Mouse (Mus musculus) MEL (cell line): ENCODE measurements around the gene Pak2. TPM values are rescaled to one million over a fixed set of nuclear protein-coding genes. Genes with fewer than 3 reads are reported as not detected.

Experiments
- DNase-seq: peaks from one replicate; pipeline ENCODE4 v3.0.0; 2011; ENCODE audit warnings: low read depth, low spot score
- H3K27ac ChIP-seq: 2 replicates; pipeline ENCODE4 v1.5.1; 2012; ENCODE audit warnings: low read depth, mild to moderate bottlenecking, control low read depth, low read length, moderate library complexity; ENCODE audit not compliant: control insufficient read depth
- H3K27me3 ChIP-seq, 2 experiments: fragments of 150-350 bp in 1 of 2; sonication (generic) in 1 of 2; 2 replicates each; pipeline ENCODE4 v1.6.1; 2012; ENCODE audit warnings: low read length in 2 of 2, mild to moderate bottlenecking in 2 of 2, improper control_type of control experiment in 1 of 2, moderate library complexity in 1 of 2; ENCODE audit not compliant: insufficient read depth in 2 of 2, control insufficient read depth in 1 of 2
- H3K36me3 ChIP-seq, 2 experiments: 2 replicates each; pipeline ENCODE4 v1.6.1; 2012 to 2014; ENCODE audit warnings: low read length in 2 of 2, improper control_type of control experiment in 1 of 2, inconsistent platforms in 1 of 2, mild to moderate bottlenecking in 1 of 2; ENCODE audit not compliant: insufficient read depth in 2 of 2, control insufficient read depth in 1 of 2
- H3K4me1 ChIP-seq, 2 experiments: fragments of 150-350 bp in 1 of 2; sonication (generic) in 1 of 2; 2 replicates each; pipeline ENCODE4 v1.6.1; 2012; ENCODE audit warnings: low read length in 2 of 2, improper control_type of control experiment in 1 of 2, mild to moderate bottlenecking in 1 of 2; ENCODE audit not compliant: insufficient read depth in 2 of 2, control insufficient read depth in 1 of 2
- H3K4me3 ChIP-seq, 2 experiments: fragments of 150-350 bp in 1 of 2; sonication (generic) in 1 of 2; 2 replicates each; pipeline ENCODE4 v1.5.1; 2012; ENCODE audit warnings: low read depth in 2 of 2, low read length in 2 of 2, mild to moderate bottlenecking in 2 of 2, moderate library complexity in 2 of 2, control low read depth in 1 of 2, improper control_type of control experiment in 1 of 2; ENCODE audit not compliant: control insufficient read depth in 1 of 2, insufficient read depth in 1 of 2
- H3K79me2 ChIP-seq: 2 replicates; pipeline ENCODE4 v1.6.1; 2012; ENCODE audit warnings: mild to moderate bottlenecking, low read length, moderate library complexity; ENCODE audit not compliant: control insufficient read depth, poor library complexity, insufficient read depth
- H3K9ac ChIP-seq: 2 replicates; pipeline ENCODE4 v1.6.1; 2012; ENCODE audit warnings: low read depth, mild to moderate bottlenecking, control low read depth, low read length, moderate library complexity; ENCODE audit not compliant: control insufficient read depth, poor library complexity, severe bottlenecking
- H3K9me3 ChIP-seq: fragments of 150-350 bp; sonication (generic); replicated peaks from 2 replicates; pipeline ENCODE4 v1.6.1; 2012; ENCODE audit warnings: mild to moderate bottlenecking, low read length, improper control_type of control experiment, moderate library complexity; ENCODE audit not compliant: insufficient read depth
- BHLHE40 ChIP-seq: IDR thresholded peaks from 2 replicates; pipeline ENCODE4 v1.6.1; 2012; ENCODE audit warnings: low read depth, mild to moderate bottlenecking, inconsistent platforms, low read length, improper control_type of control experiment, borderline replicate concordance
- CHD1 ChIP-seq: IDR thresholded peaks from 2 replicates; pipeline ENCODE4 v1.6.1; 2012; ENCODE audit warnings: low read depth, mild to moderate bottlenecking, inconsistent platforms, low read length, improper control_type of control experiment
- CHD2 ChIP-seq: IDR thresholded peaks from 2 replicates; pipeline ENCODE4 v1.6.1; 2011; ENCODE audit warnings: low read length, improper control_type of control experiment
- CTCF ChIP-seq, 3 experiments: IDR thresholded peaks in 2 of 3; conservative IDR thresholded peaks in 1 of 3; 2 replicates each; pipeline ENCODE4 v1.5.1; 2011 to 2012; ENCODE audit warnings: low read length in 3 of 3, low read depth in 2 of 3, mild to moderate bottlenecking in 2 of 3, improper control_type of control experiment in 1 of 3, inconsistent platforms in 1 of 3, mixed read lengths in 1 of 3, moderate library complexity in 1 of 3; ENCODE audit not compliant: control insufficient read depth in 1 of 3, insufficient read depth in 1 of 3, poor library complexity in 1 of 3, severe bottlenecking in 1 of 3
- E2F4 ChIP-seq: IDR thresholded peaks from 2 replicates; pipeline ENCODE4 v1.6.1; 2011; ENCODE audit warnings: low read depth, low read length, improper control_type of control experiment, borderline replicate concordance
- ELF1 ChIP-seq: IDR thresholded peaks from 2 replicates; pipeline ENCODE4 v1.6.1; 2014; ENCODE audit warnings: low read depth, mild to moderate bottlenecking, inconsistent platforms, low read length, improper control_type of control experiment, moderate library complexity
- EP300 ChIP-seq, 2 experiments: IDR thresholded peaks; 2 replicates each; pipeline ENCODE4 v1.6.1; 2011; ENCODE audit warnings: improper control_type of control experiment in 2 of 2, low read length in 2 of 2, low read depth in 1 of 2, mild to moderate bottlenecking in 1 of 2
- ETS1 ChIP-seq: IDR thresholded peaks from 2 replicates; pipeline ENCODE4 v1.6.1; 2012; ENCODE audit warnings: low read depth, mild to moderate bottlenecking, inconsistent platforms, low read length, improper control_type of control experiment, moderate library complexity
- GABPA ChIP-seq: IDR thresholded peaks from 2 replicates; pipeline ENCODE4 v1.6.1; 2012; ENCODE audit warnings: low read depth, mild to moderate bottlenecking, inconsistent platforms, low read length, improper control_type of control experiment, moderate library complexity
- GATA1 ChIP-seq: IDR thresholded peaks from 2 replicates; pipeline ENCODE4 v1.6.1; 2011; ENCODE audit warnings: low read depth, low read length, improper control_type of control experiment
- HCFC1 ChIP-seq: IDR thresholded peaks from 2 replicates; pipeline ENCODE4 v1.6.1; 2012; ENCODE audit warnings: low read depth, mild to moderate bottlenecking, inconsistent platforms, low read length, improper control_type of control experiment, moderate library complexity
- JUND ChIP-seq: IDR thresholded peaks from 2 replicates; pipeline ENCODE4 v1.6.1; 2011; ENCODE audit warnings: low read depth, mild to moderate bottlenecking, improper control_type of control experiment, low read length
- KAT2A ChIP-seq: conservative IDR thresholded peaks from 2 replicates; pipeline ENCODE4 v1.6.1; 2012; ENCODE audit warnings: low read depth, low read length, improper control_type of control experiment, inconsistent platforms
- MAFK ChIP-seq: IDR thresholded peaks from 2 replicates; pipeline ENCODE4 v1.6.1; 2011; ENCODE audit warnings: low read depth, mild to moderate bottlenecking, low read length, improper control_type of control experiment, borderline replicate concordance
- MAX ChIP-seq: IDR thresholded peaks from 2 replicates; pipeline ENCODE4 v1.6.1; 2011; ENCODE audit warnings: low read length, improper control_type of control experiment
- MAZ ChIP-seq: IDR thresholded peaks from 2 replicates; pipeline ENCODE4 v1.6.1; 2012; ENCODE audit warnings: low read depth, mild to moderate bottlenecking, inconsistent platforms, low read length, improper control_type of control experiment
- MEF2A ChIP-seq: IDR thresholded peaks from 2 replicates; pipeline ENCODE4 v1.6.1; 2014; ENCODE audit warnings: low read depth, mild to moderate bottlenecking, inconsistent platforms, low read length, improper control_type of control experiment; ENCODE audit not compliant: poor library complexity, insufficient replicate concordance, severe bottlenecking; ENCODE audit errors: extremely low read depth
- MXI1 ChIP-seq: IDR thresholded peaks from 2 replicates; pipeline ENCODE4 v1.6.1; 2011; ENCODE audit warnings: mild to moderate bottlenecking, low read depth, low read length, improper control_type of control experiment
- MYB ChIP-seq: IDR thresholded peaks from 2 replicates; pipeline ENCODE4 v1.6.1; 2011; ENCODE audit warnings: mild to moderate bottlenecking, low read depth, low read length, improper control_type of control experiment
- MYC ChIP-seq: IDR thresholded peaks from 2 replicates; pipeline ENCODE4 v1.6.1; 2011; ENCODE audit warnings: low read depth, mild to moderate bottlenecking, low read length, improper control_type of control experiment, moderate library complexity
- NELFE ChIP-seq: IDR thresholded peaks from 2 replicates; pipeline ENCODE4 v1.6.1; 2011; ENCODE audit warnings: low read depth, low read length, improper control_type of control experiment
- NRF1 ChIP-seq: IDR thresholded peaks from 2 replicates; pipeline ENCODE4 v1.6.1; 2014; ENCODE audit warnings: low read depth, mild to moderate bottlenecking, inconsistent platforms, low read length, improper control_type of control experiment, moderate library complexity; ENCODE audit not compliant: poor library complexity, insufficient read depth, severe bottlenecking
- POLR2A ChIP-seq, 2 experiments: IDR thresholded peaks; 2 replicates each; pipeline ENCODE4 v1.6.1; 2011 to 2012; ENCODE audit warnings: low read length in 2 of 2, mild to moderate bottlenecking in 2 of 2, control low read depth in 1 of 2, improper control_type of control experiment in 1 of 2, low read depth in 1 of 2, moderate library complexity in 1 of 2; ENCODE audit not compliant: control insufficient read depth in 1 of 2, insufficient read depth in 1 of 2, poor library complexity in 1 of 2
- POLR2AphosphoS5 ChIP-seq: IDR thresholded peaks from 2 replicates; pipeline ENCODE4 v1.6.1; 2012; ENCODE audit warnings: low read depth, borderline replicate concordance, mild to moderate bottlenecking, inconsistent platforms, low read length, moderate library complexity, mixed read lengths
- RAD21 ChIP-seq: IDR thresholded peaks from 2 replicates; pipeline ENCODE4 v1.6.1; 2011; ENCODE audit warnings: mild to moderate bottlenecking, low read depth, low read length, improper control_type of control experiment
- RCOR1 ChIP-seq: IDR thresholded peaks from 2 replicates; pipeline ENCODE4 v1.6.1; 2012; ENCODE audit warnings: low read depth, mild to moderate bottlenecking, inconsistent platforms, low read length, improper control_type of control experiment
- SMC3 ChIP-seq: IDR thresholded peaks from 2 replicates; pipeline ENCODE4 v1.6.1; 2011; ENCODE audit warnings: low read depth, low read length, improper control_type of control experiment
- TAL1 ChIP-seq: IDR thresholded peaks from 2 replicates; pipeline ENCODE4 v1.6.1; 2012; ENCODE audit warnings: mild to moderate bottlenecking, inconsistent platforms, low read length, moderate library complexity, mixed read lengths
- TBP ChIP-seq: IDR thresholded peaks from 2 replicates; pipeline ENCODE4 v1.8.0; 2011; ENCODE audit warnings: low read depth, low read length, improper control_type of control experiment
- TCF12 ChIP-seq: IDR thresholded peaks from 2 replicates; pipeline ENCODE4 v1.6.1; 2014; ENCODE audit warnings: low read depth, mild to moderate bottlenecking, inconsistent platforms, low read length, improper control_type of control experiment, moderate library complexity
- UBTF ChIP-seq: IDR thresholded peaks from 2 replicates; pipeline ENCODE4 v1.6.1; 2012; ENCODE audit warnings: low read depth, mild to moderate bottlenecking, inconsistent platforms, low read length, improper control_type of control experiment, moderate library complexity, borderline replicate concordance; ENCODE audit not compliant: insufficient read depth
- USF2 ChIP-seq, 2 experiments: IDR thresholded peaks; 2 replicates each; pipeline ENCODE4 v1.6.1; 2011 to 2012; ENCODE audit warnings: improper control_type of control experiment in 2 of 2, low read length in 2 of 2, borderline replicate concordance in 1 of 2, inconsistent platforms in 1 of 2, low read depth in 1 of 2, mild to moderate bottlenecking in 1 of 2; ENCODE audit not compliant: insufficient read depth in 1 of 2
- ZKSCAN1 ChIP-seq: IDR thresholded peaks from 2 replicates; pipeline ENCODE4 v1.6.1; 2012; ENCODE audit warnings: low read depth, mild to moderate bottlenecking, inconsistent platforms, low read length, improper control_type of control experiment, moderate library complexity
- ZMIZ1 ChIP-seq: IDR thresholded peaks from 2 replicates; pipeline ENCODE4 v1.6.1; 2012; ENCODE audit warnings: low read depth, mild to moderate bottlenecking, inconsistent platforms, low read length, improper control_type of control experiment, moderate library complexity
- polyA plus RNA-seq, 2 experiments: library from polyadenylated mRNA; stranded (reverse) in 1 of 2; unstranded in 1 of 2; fragments of >175 nt in 1 of 2; fragments of >200 nt in 1 of 2; gene quantifications; 2 replicates each; pipeline versions ENCODE4 v1.2.1 to v1.2.4; 2012; ENCODE audit warnings: low replicate concordance in 2 of 2, low read depth in 1 of 2; ENCODE audit not compliant: insufficient read length in 2 of 2, insufficient read depth in 1 of 2, missing spikeins in 1 of 2
- total RNA-seq: library from RNA; depleted of rRNA; stranded (reverse); fragments of 300-350 nt; gene quantifications from 2 replicates; pipeline ENCODE4 v1.2.3, GENCODE M21; 2012

Gene Pak2
- total and polyA plus RNA-seq, 3 experiments = 23.0 to 67.2 (median 34.1) TPM

DNA sequence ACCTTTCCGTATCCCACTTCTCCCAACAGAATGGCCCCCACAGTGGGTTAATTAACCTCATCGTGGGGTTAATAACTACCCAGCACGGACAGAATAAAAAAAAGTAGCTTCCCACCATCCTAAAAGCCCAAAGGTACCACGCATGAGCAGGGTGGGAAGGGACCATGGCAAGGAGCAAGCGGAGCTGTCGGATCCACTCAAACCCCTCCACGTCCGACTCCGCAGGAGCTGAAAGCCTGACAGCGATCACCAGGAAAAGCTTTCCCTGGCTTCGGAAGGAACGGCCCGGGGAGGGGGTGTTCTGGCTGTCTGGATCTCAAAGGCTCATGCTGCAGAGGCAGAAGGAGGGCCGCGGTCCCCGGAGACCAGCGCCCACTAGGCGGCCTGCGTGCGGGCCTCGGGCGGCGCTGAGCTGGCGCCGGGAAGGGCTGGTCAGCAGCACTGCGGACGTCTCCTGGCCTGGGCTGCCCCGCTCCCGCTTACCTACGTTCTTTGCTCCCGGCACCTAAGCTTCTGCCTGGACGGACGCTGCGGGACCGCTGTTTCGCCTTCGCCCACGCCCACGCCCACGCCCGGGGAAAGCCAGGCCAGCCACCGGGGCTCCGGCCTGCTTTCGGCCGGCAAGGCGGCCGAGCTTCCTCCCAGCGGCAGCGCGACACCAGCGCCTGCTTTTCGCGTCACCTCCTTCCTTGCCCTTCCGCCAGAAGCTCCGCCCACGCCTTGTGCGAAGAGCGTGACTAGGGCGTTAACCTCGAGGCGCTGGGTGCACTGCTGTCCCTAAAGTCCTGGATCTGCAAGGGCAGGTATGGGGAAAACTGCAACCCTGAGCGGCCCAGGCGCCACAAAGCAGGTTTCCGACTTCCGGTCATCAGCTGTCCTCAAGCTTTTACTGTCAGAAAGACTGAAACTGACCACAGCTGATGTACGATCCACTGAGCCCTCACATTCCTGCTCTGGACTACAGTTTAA lies 76.3 kb downstream of the Pak2 start, which contains the start of gene Senp5:
Gene Senp5, minus strand, starts transcription at position 779 of the 969 bp plus-strand sequence.
- H3K4me1 ChIP-seq = peaks cover 0 to 3% of the 10 kb centered on the region in 2 experiments; a peak in 1 of 4 replicates
- no peaks in the 10 kb centered on the region for H3K9me3 ChIP-seq
- H3K36me3 ChIP-seq = peaks cover 0 to 4% of the 10 kb centered on the region in 2 experiments; a peak in 3 of 4 replicates
- H3K27me3 ChIP-seq = no peaks in the 10 kb centered on the region
- peak; percentile 96 for DNase-seq
- H3K27ac ChIP-seq = peak within 1 kb of the TSS; percentile 71
- peak within 1 kb of the TSS; percentile 80 to 91 for H3K4me3 ChIP-seq
- peak within 1 kb of the TSS; percentile 89 for H3K9ac ChIP-seq
- peaks cover 38% of the 10 kb centered on the region for H3K79me2 ChIP-seq
- no peak for TF ChIP-seq ZKSCAN1
- TF ChIP-seq GATA1 = no peak
- no peak for TF ChIP-seq TAL1
- TF ChIP-seq HCFC1 = peak; percentile 95
- no peak for TF ChIP-seq MYB
- peak; percentile 92 for TF ChIP-seq NELFE
- no peak for TF ChIP-seq CHD2
- TF ChIP-seq BHLHE40 = peak; percentile 82
- peak; percentile 92 to 96 for TF ChIP-seq POLR2A (IDR thresholded peaks at IDR 0.05; ENCODE audit: control insufficient read depth in 1 of 2, insufficient read depth in 1 of 2, low read depth in 1 of 2, low read length in 2 of 2, poor library complexity in 1 of 2)
- TF ChIP-seq RAD21 = no peak
- TF ChIP-seq TBP = 0 out of 2 replicates have a peak, but pooled peaks have one; percentile 63
- no peak for TF ChIP-seq SMC3
- TF ChIP-seq MAX = peak; percentile 96
- no peak for TF ChIP-seq RCOR1
- TF ChIP-seq UBTF = no peak
- peak; percentile 35 for TF ChIP-seq ETS1
- peak; percentile 72 for TF ChIP-seq KAT2A
- TF ChIP-seq MEF2A = 0 out of 2 replicates have a peak, but pooled peaks have one; percentile 51
- TF ChIP-seq MXI1 = peak; percentile 97
- peak; percentile 91 for TF ChIP-seq ZMIZ1
- TF ChIP-seq ELF1 = peak; percentile 85
- no peak for TF ChIP-seq NRF1
- no peak for TF ChIP-seq JUND
- no peak for TF ChIP-seq E2F4
- TF ChIP-seq TCF12 = peak; percentile 69; the same call in 1 of the 2 replicates
- TF ChIP-seq CTCF (IDR thresholded peaks at IDR 0.05 in 2 of 3, conservative IDR thresholded peaks at IDR 0.05 in 1 of 3; ENCODE audit: control insufficient read depth in 1 of 3, insufficient read depth in 1 of 3, low read depth in 2 of 3, low read length in 3 of 3, poor library complexity in 1 of 3, severe bottlenecking in 1 of 3) = no peak
- TF ChIP-seq EP300 (IDR thresholded peaks at IDR 0.05; ENCODE audit: low read depth in 1 of 2, low read length in 2 of 2) = peak in 1 of 2 experiments; percentile 44; a peak in 1 of 4 replicates
- 0 out of 2 replicates have a peak, but pooled peaks have one; percentile 26 for TF ChIP-seq CHD1
- no peak for TF ChIP-seq GABPA
- TF ChIP-seq POLR2AphosphoS5 = no peak
- no peak for TF ChIP-seq USF2 (IDR thresholded peaks at IDR 0.05; ENCODE audit: borderline replicate concordance in 1 of 2, insufficient read depth in 1 of 2, low read depth in 1 of 2, low read length in 2 of 2)
- no peak for TF ChIP-seq MAFK
- peak; percentile 70; the same call in 1 of the 2 replicates for TF ChIP-seq MAZ
- TF ChIP-seq MYC = peak; percentile 96
